Mouse (Mus musculus): Measurements from ENCODE around the gene Gnas. TPM values are rescaled to one million over a fixed set of nuclear protein-coding genes. Genes with fewer than 3 reads are reported as not detected.
"Not testable (repeated sequence)": the region's sequence is repeated elsewhere in the genome, so short reads cannot be mapped to it uniquely, and the experiment has no call there.

The Gnas gene
- polyA plus RNA-seq, 1 experiment = 2,178 TPM

DNA sequence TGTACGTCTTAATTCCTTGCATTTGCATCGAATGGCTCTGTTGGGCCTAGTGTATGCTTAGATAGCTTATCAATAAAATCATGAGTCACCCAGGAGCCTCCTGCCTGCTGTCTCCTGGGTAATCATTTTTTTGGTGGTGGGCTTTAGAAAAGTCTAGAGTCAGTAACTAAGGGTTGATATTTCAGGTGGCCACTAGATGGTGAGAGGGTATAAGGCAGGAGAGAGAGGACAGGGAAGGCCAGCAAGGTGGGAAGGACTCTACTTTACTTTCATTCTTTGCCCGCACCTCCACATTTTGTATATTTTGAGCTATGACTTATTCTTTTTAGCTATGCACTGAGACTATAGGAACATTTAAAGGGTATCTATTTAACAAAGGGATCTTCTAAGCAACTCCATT lies 23.8 kb downstream of the Gnas start:
- TF ChIP-seq CTCF (IDR thresholded peaks at IDR 0.05; ENCODE audit: borderline replicate concordance, extremely low read depth, insufficient read depth, insufficient read length) = no peak
- no peak for TF ChIP-seq POLR2A (IDR thresholded peaks at IDR 0.05; ENCODE audit: borderline replicate concordance, extremely low read depth, insufficient read depth, insufficient read length, poor library complexity, severe bottlenecking)

DNA sequence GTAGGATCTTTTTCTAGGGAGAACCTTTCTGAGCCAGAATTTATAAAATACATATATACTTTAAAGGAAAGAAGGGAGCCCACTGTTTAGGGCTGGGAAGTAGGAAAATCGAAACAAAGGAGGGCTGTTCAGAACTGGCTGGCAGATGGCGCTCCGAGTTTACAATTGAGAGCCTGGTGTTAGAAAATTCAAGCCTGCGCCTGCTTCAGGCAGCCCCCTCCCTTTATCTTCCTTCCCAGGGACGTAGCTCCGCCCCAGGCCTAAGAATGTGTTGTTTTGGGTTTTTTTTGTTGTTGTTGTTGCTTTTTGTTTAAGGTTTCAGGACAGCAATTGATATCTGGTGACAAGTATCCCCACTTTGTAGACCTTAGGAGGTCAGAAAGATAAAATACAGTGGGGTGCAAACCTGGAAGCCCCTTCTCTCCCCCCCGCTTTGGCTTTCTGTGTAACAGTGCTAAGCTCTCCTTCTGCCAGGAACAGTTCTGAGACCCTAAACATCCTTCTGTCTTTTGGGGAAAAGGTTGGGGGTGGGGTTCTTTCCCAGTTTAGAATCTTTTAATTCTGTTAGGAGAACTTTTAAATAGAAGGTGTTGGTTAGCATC lies 26.9 kb downstream of the Gnas start:
- peak; percentile 90 for DNase-seq (ENCODE audit: low read depth)
- peak; percentile 87 for TF ChIP-seq CTCF (IDR thresholded peaks at IDR 0.05; ENCODE audit: borderline replicate concordance, extremely low read depth, insufficient read depth, insufficient read length)
- no peak for TF ChIP-seq POLR2A (IDR thresholded peaks at IDR 0.05; ENCODE audit: borderline replicate concordance, extremely low read depth, insufficient read depth, insufficient read length, poor library complexity, severe bottlenecking)

More for the DNA sequence above, 23.8 kb downstream of the Gnas start:
- no peak for DNase-seq (ENCODE audit: low read depth)

DNA sequence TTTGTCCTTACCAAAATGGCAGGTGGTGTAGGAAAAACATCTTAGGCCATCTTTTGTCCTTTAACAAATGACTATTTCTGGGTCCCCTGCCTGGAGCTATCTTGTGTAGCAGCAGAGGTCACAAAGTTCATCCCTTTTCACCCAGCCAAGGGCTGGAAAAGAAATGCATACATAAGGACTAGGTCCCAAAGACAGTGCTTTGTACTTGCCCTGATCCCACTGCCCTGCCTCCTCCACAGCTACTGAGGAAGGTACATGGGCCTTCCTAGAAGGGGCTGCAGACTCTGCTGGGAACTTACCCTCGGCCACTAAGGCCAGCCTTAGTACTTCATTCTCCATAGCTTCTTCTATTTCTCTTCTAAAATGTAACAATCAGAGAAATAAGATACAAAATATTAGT lies 27.5 kb downstream of the Gnas start:
- TF ChIP-seq POLR2A (IDR thresholded peaks at IDR 0.05; ENCODE audit: borderline replicate concordance, extremely low read depth, insufficient read depth, insufficient read length, poor library complexity, severe bottlenecking) (no peak), CTCF (IDR thresholded peaks at IDR 0.05; ENCODE audit: borderline replicate concordance, extremely low read depth, insufficient read depth, insufficient read length) (no peak)
- no peak for DNase-seq (ENCODE audit: low read depth)

DNA sequence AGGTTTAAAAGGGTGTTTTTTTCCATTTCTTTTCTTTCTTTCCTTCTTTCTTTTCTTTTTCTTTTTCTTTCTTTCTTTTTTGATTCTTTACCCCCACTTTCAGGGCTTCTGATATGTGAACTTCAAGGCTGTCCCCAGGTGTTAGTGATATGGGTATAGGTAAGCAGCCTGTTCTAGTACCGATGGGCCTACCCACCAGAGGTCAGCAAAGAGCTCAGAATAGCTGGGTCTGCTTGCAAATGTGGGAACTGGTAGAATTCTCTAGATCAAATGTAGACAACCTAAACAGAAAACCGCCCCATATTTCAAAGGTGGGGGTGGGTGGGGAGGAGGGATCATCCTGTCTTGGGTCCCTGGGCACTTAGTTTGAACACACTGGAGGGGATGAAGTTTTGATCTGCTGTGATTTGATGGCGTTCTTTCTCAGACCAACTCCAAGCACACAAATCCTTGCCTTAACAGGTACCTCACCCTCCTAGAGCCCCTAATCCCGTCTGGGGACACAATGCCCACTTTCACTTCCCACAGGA lies 28.1 kb downstream of the Gnas start:
- DNase-seq (ENCODE audit: low read depth) = peak; percentile 92
- TF ChIP-seq CTCF (IDR thresholded peaks at IDR 0.05; ENCODE audit: borderline replicate concordance, extremely low read depth, insufficient read depth, insufficient read length) = peak; percentile 81; the same call in 1 of the 2 replicates
- TF ChIP-seq POLR2A (IDR thresholded peaks at IDR 0.05; ENCODE audit: borderline replicate concordance, extremely low read depth, insufficient read depth, insufficient read length, poor library complexity, severe bottlenecking) = no peak

DNA sequence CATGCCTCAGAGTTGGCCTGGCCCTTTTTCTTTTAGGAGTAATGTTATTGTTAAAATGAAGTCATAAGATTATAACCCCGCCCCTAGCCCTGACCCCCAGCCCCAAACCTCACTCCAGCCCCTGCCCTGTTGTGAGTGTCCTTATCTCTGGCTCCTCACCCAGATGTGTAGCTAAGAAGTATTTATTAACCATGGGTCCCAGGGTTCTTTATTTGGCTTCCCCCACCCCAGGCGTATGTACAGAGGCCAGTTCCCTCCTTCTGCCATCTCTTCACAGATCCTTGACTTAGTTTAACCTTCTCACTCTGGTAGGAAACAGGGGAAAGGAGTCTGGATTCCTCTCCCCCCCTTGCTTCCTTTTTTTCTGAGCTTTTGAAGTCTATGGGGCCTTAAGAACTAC lies 28.5 kb downstream of the Gnas start:
- DNase-seq (ENCODE audit: low read depth) = no peak
- no peak for TF ChIP-seq POLR2A (IDR thresholded peaks at IDR 0.05; ENCODE audit: borderline replicate concordance, extremely low read depth, insufficient read depth, insufficient read length, poor library complexity, severe bottlenecking)
- TF ChIP-seq CTCF (IDR thresholded peaks at IDR 0.05; ENCODE audit: borderline replicate concordance, extremely low read depth, insufficient read depth, insufficient read length) = no peak

DNA sequence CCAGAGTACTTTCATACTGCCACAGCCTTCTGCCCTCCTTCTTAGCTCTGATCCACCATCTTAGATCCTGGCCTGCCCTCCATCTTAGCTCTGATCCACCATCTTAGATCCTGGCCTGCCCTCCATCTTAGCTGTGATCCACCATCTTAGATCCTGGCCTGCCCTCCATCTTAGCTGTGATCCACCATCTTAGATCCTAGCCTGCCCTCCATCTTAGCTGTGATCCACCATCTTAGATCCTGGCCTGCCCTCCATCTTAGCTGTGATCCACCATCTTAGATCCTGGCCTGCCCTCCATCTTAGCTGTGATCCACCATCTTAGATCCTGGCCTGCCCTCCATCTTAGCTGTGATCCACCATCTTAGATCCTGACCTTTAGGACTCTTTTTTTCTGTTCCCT lies 31.3 kb downstream of the Gnas start:
- DNase-seq (ENCODE audit: low read depth) = not testable (repeated sequence)

DNA sequence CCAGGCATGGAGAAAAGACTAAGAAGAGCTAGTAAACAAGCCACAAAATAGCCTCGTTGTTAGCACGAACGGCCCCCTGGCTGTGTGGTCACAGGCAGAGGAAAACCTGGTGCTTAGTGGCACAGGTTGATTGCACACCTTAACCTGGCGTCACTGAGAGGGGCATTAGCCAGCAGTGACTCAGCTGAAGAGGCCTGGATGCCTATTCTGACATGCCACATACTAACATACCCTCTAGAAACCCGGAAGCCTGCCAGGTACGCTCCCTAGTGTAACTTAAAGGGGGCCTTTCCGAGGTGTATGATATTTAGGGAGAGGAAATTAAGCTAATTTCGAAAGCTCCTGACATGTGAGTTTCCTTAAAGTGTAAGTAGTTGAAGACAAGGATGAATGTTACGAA lies 32.5 kb downstream of the Gnas start:
- TF ChIP-seq POLR2A (IDR thresholded peaks at IDR 0.05; ENCODE audit: borderline replicate concordance, extremely low read depth, insufficient read depth, insufficient read length, poor library complexity, severe bottlenecking) (no peak), CTCF (IDR thresholded peaks at IDR 0.05; ENCODE audit: borderline replicate concordance, extremely low read depth, insufficient read depth, insufficient read length) (no peak)
- DNase-seq (ENCODE audit: low read depth) = no peak

DNA sequence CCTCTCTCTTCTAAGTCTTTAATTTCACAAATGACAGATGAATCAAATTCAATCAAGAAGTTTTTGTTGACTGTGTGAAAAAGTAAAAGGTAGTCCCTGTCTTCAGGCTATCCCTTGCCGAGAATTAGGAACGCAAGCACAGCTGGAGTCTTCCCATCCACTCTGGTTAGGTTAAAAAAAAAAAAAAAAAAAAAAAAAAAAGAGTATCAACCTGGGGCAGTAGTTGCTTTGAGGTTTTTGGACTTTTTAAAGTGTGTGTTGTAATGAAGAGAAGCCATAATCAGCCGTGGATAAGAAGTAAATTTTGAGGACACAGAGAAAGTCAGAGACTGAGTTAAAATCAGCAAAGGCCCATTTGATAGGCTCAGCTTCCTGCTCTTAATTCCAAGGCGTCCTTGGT lies 41.9 kb downstream of the Gnas start:
- DNase-seq (ENCODE audit: low read depth) = no peak
- no peak for TF ChIP-seq POLR2A (IDR thresholded peaks at IDR 0.05; ENCODE audit: borderline replicate concordance, extremely low read depth, insufficient read depth, insufficient read length, poor library complexity, severe bottlenecking)
- TF ChIP-seq CTCF (IDR thresholded peaks at IDR 0.05; ENCODE audit: borderline replicate concordance, extremely low read depth, insufficient read depth, insufficient read length) = no peak

DNA sequence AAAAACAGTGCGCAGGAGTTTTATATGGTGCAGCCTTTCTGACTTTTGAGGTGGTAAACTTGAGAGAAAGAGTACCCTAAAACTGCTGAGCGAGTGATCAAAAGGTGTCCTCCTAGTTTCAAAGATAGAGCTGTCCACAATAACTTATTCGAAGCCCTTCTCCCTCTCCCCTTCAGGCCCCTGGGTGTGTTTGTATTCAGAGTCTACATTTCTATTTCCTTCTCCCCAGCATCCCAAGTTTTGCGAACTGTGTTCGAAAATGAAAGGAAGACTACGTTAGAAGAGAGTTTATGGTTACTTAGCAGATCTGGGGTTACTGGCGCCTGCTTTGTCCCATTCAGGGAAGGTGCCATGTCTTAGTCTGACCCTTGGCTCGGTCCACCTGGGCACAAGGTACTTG lies 42.4 kb downstream of the Gnas start:
- TF ChIP-seq CTCF (IDR thresholded peaks at IDR 0.05; ENCODE audit: borderline replicate concordance, extremely low read depth, insufficient read depth, insufficient read length) (no peak), POLR2A (IDR thresholded peaks at IDR 0.05; ENCODE audit: borderline replicate concordance, extremely low read depth, insufficient read depth, insufficient read length, poor library complexity, severe bottlenecking) (no peak)
- DNase-seq (ENCODE audit: low read depth) = no peak

DNA sequence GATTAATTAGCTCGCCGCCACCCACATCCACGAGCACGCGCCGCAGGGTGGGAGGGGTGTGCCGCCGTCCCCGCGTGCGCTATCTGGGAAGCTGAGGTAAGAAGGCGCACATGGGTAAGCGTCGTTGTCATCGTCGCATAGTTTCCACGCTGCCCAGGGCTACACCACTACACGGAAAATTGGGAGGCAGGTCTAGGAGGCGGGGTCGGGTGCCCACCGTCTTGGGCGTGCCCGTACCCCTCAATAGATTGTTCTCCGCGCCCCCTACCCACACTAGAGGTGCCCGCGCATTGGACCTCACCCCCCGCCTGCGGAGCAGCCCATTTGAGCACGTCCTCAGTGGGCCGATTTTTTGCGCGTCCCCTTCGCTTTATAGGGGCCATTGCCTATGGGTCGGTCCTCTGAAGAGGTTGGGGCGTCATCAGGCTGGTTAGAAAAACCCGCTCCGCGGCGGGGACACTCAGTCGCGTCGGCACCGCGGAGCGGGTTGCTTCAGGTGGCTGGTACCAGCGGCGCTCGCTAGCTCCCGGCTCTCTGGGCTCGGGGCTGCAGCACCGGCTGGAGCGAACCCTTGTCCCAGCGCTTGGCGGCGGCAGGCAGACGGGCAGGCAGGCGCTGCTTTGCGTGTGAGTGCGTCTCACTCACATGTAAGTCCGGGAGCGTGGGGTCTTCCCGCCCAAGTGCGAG lies 43.3 kb downstream of the Gnas start:
- TF ChIP-seq CTCF (IDR thresholded peaks at IDR 0.05; ENCODE audit: borderline replicate concordance, extremely low read depth, insufficient read depth, insufficient read length) (no peak), POLR2A (IDR thresholded peaks at IDR 0.05; ENCODE audit: borderline replicate concordance, extremely low read depth, insufficient read depth, insufficient read length, poor library complexity, severe bottlenecking) (peak; percentile 75)
- peak; percentile 95 for DNase-seq (ENCODE audit: low read depth)

DNA sequence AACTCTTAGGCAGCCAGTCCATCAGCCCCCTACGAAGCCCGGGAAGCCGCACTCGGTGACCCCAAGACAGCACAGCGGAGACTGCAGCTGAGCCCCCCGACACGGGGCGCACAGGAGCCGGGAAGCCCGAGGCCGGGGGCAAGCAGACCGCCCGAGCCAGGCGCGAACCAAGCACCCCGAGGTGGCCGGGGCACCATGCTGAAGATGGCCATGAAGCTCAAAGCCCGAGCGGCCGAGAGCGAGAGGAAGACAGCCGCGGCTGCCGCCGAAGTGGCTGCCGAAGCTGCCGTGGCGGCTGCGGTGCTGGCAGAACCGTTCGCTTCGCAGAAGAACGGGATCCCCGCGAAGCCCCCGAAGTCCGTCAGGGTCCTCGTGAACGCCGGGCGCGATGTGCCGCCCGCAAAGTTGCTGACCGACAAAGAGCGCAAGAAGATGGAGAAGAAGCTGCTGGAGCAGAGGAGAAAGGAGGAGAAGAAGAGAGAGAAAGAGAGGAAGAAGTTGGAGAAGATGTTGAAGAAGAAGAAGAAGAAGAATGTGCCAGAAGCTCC lies 44.3 kb downstream of the Gnas start:
- DNase-seq (ENCODE audit: low read depth) = no peak
- TF ChIP-seq POLR2A (IDR thresholded peaks at IDR 0.05; ENCODE audit: borderline replicate concordance, extremely low read depth, insufficient read depth, insufficient read length, poor library complexity, severe bottlenecking) (no peak), CTCF (IDR thresholded peaks at IDR 0.05; ENCODE audit: borderline replicate concordance, extremely low read depth, insufficient read depth, insufficient read length) (no peak)
